Comparison of ENCODE assay signal across 13 mouse cellular contexts in the genomic region with DNA sequence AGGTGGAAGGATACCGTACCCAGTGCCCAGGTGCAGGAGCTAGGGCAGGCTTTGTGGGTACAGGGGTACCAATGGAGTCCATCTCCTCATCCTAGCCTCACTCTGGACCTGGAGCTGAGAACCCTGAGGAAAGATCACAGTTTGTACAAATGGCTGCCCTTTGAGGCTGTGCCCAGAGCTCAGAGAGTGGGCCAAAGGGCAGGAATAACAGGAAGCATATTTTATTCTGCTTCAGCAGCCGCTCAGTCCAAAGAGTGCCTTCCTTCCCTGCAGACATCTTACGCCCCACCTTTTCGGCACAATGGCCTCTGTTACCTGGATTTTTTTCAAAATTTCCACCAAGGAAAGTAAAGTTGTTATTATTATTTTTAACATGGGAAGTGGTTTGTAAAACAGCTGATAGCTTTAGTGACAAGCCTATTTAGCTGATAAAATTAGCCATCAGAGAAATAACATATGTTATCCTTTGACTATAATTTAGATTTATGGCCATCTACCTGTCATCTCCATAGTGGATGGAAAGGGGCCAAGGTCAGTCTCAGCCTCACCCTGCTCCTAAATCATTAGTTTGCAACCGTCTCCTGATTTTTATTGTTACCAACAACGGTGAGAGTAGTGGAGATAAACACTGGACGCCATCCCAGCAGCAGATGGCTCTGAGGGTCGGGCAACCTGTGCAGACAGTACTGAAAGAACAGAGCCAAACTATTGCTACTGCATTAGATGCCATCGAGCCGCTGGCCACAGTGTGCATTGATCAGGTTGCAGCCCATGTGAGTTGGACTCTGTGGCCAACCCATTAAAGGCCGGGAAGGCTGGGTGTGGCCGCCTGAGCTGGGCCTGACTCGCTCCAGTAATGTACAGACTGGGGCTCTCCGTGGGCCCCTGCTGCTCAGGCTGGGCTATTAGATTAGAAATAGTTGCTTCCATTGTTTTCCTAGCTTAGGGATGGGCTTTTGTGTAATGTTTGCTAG.
A peak's percentile ranks its signal among the peaks of the same experiment; 100 is the strongest.
DNase-seq lines count a peak whose midpoint lies in the region; ATAC-seq and TF ChIP-seq lines count a peak whose summit lies in the region.
"Had no signal": no experiment of that assay in that cellular context is flagged by ENCODE, and none has a peak within 500 bp of the region (broad histone marks: within the 10 kb centered on the region; RNA-seq: fewer than 3 reads in every experiment).

No protein-coding gene starts in this region.

- no peak overlapping the region for H3K4me2 ChIP-seq in intestine, embryonic 16.5 days (ENCODE audit: low read depth, low read length)
- no peak overlapping the region for H3K4me2 ChIP-seq in forebrain, embryonic 11.5 days (ENCODE audit: low read depth, low read length, severe bottlenecking)
- H3K4me2 ChIP-seq: limb, embryonic 12.5 days; lung, embryonic 14.5 days had no signal

- no peaks in the 10 kb centered on the region for H3K4me1 ChIP-seq in kidney, adult 2 months (ENCODE audit: control insufficient read depth, insufficient read depth, low read length)
- peaks cover 9% of the 10 kb centered on the region; the same call in 1 of the 2 replicates for H3K4me1 ChIP-seq in intestine, embryonic 16.5 days (ENCODE audit: control insufficient read depth, insufficient read depth, low read length)
- H3K4me1 ChIP-seq in forebrain, embryonic 11.5 days (replicated peaks; ENCODE audit: control insufficient read depth, insufficient read depth, low read length): no peaks in the 10 kb centered on the region

- H3K27me3 ChIP-seq in kidney, adult 2 months (replicated peaks; ENCODE audit: control insufficient read depth, insufficient read depth, low read length): no peaks in the 10 kb centered on the region
- no peaks in the 10 kb centered on the region for H3K27me3 ChIP-seq in intestine, embryonic 16.5 days (replicated peaks; ENCODE audit: control insufficient read depth, insufficient read depth, low read length)
- H3K27me3 ChIP-seq in forebrain, embryonic 11.5 days (ENCODE audit: control insufficient read depth, insufficient read depth, low read length): no peaks in the 10 kb centered on the region
- H3K27me3 ChIP-seq: limb, embryonic 12.5 days had no signal

- TF ChIP-seq CTCF in kidney, adult 2 months (conservative IDR thresholded peaks at IDR 0.05; ENCODE audit: insufficient read depth, insufficient read length, low read depth, low read length): no peak

- no peak for TF ChIP-seq POLR2A in kidney, adult 2 months (IDR thresholded peaks at IDR 0.05; ENCODE audit: low read depth, low read length)

- H3K36me3 ChIP-seq in kidney, adult 2 months (ENCODE audit: control insufficient read depth, insufficient read depth, low read length): no peaks in the 10 kb centered on the region
- H3K36me3 ChIP-seq in intestine, embryonic 16.5 days (ENCODE audit: control insufficient read depth, insufficient read depth, low read length): no peaks in the 10 kb centered on the region
- no peaks in the 10 kb centered on the region for H3K36me3 ChIP-seq in forebrain, embryonic 11.5 days (ENCODE audit: control insufficient read depth, insufficient read depth, low read length)
- H3K36me3 ChIP-seq: limb, embryonic 12.5 days had no signal

- H3K27ac ChIP-seq in kidney, adult 2 months (ENCODE audit: insufficient read depth, low read depth, low read length): no peak overlapping the region
- H3K27ac ChIP-seq in intestine, embryonic 16.5 days (ENCODE audit: low read length): peak overlapping the region; percentile 79
- no peak overlapping the region for H3K27ac ChIP-seq in forebrain, embryonic 11.5 days (ENCODE audit: low read depth, low read length)
- H3K27ac ChIP-seq: heart, adult 2 months; limb, embryonic 12.5 days had no signal

- no peaks in the 10 kb centered on the region for H3K9me3 ChIP-seq in intestine, embryonic 16.5 days (ENCODE audit: control insufficient read depth, low read length)
- H3K9me3 ChIP-seq in forebrain, embryonic 11.5 days (ENCODE audit: control insufficient read depth, low read length): 0 out of 2 replicates have a peak, but pooled peaks cover 3% of the 10 kb centered on the region

- DNase-seq in kidney, adult 2 months: peak; percentile 59
- DNase-seq in kidney, postnatal 10 days: no peak
- peak; percentile 23 for DNase-seq in NIH3T3 (ENCODE audit: low read depth)
- peak; percentile 65 to 75 for DNase-seq in cerebellum, adult 18-20 months
- DNase-seq in urinary bladder, postnatal 25 days (ENCODE audit: low spot score): no peak
- DNase-seq in spleen, postnatal 10 days (ENCODE audit: low spot score in 2 of 2): no peak
- DNase-seq in forebrain, embryonic 11.5 days (ENCODE audit: low spot score): no peak
- DNase-seq: adrenal gland, postnatal 25 days; heart, adult 2 months; heart, postnatal 4 days; lung, embryonic 14.5 days had no signal

- no peak overlapping the region for H3K9ac ChIP-seq in intestine, embryonic 16.5 days (ENCODE audit: low read depth, low read length)
- H3K9ac ChIP-seq in forebrain, embryonic 11.5 days (ENCODE audit: low read length): no peak overlapping the region
- H3K9ac ChIP-seq: limb, embryonic 12.5 days; lung, embryonic 14.5 days had no signal

- WGBS in kidney, adult 2 months: 58% methylated on average over 14 of the region's 14 CpGs
- 50% methylated on average over 14 of the region's 14 CpGs for WGBS in intestine, embryonic 16.5 days
- 73% methylated on average over 14 of the region's 14 CpGs for WGBS in forebrain, embryonic 11.5 days

- no peak overlapping the region for H3K4me3 ChIP-seq in kidney, adult 2 months (ENCODE audit: insufficient read depth, low read depth, low read length)
- H3K4me3 ChIP-seq in intestine, embryonic 16.5 days (ENCODE audit: low read length): no peak overlapping the region
- H3K4me3 ChIP-seq in forebrain, embryonic 11.5 days (ENCODE audit: low read depth, low read length): no peak overlapping the region
- H3K4me3 ChIP-seq: heart, adult 2 months; limb, embryonic 12.5 days had no signal

- ATAC-seq in intestine, embryonic 16.5 days: peak; percentile 84
- ATAC-seq in forebrain, embryonic 11.5 days (replicated peaks; ENCODE audit: low FRiP score): no peak

Comparison
In these comparisons a context has a peak if more than half of its experiments do, and no peak if none do; other contexts are left out.
1. DNase-seq: peak in kidney, adult 2 months (single experiment), NIH3T3 (single experiment) and cerebellum, adult 18-20 months (2 of 2); none in kidney, postnatal 10 days (single experiment), urinary bladder, postnatal 25 days (single experiment), spleen, postnatal 10 days (0 of 2) and forebrain, embryonic 11.5 days (single experiment).